Mouse (Mus musculus) retina, postnatal 7 days (tissue): ENCODE results near the gene Cpsf4.
"Not testable (repeated sequence)": the region's sequence is repeated elsewhere in the genome, so short reads cannot be mapped to it uniquely, and the experiment has no call there.

Source experiments
- DNase-seq: peaks from one replicate; pipeline ENCODE4 v3.0.0-alpha.2; 2012; ENCODE audit warnings: low read depth, low spot score

Gene Cpsf4

DNA sequence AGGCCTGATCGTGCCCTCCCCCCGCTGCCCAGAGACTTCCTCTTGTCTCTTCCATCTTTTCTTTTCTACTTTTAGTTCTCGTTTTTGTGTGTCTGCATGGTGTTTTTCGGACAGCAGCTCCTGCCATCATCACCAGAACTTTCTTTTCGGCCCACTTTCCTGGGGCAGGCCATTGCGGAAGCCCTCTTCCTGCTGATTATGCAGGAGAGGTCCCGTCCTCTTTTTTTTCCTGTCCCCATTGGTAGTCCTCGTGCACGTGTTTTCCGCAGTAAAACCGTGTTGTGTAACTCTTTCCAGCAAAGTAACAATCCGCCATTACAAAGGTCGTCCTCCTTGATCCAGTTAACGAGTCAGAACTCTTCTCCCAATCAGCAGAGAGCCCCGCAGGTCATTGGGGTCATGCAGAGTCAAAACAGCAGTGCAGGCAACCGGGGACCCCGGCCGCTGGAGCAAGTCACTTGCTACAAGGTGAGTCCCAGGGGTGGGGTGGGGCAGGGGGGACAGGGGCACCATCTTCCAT, 11.5 kb downstream of the Cpsf4 start:
- DNase-seq, result no peak

DNA sequence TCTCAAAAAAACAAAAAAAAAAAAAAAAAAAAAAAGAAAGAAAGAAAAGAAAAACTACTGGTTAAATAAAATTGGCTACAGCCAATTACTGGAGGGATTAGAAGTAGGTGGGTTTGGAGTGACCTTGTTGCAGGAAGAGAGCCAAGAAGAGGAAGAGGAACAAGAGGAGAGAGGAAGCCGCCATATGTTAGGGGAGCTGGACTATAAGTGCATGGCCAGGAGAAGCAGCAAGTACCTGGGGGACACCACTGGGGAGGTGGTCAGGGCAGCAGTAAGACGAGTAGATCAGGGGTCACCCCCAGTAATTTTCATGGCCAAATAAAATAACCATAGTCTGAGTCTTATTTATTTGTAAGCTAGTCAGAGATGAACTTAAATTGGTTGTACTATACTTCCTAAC, 18.2 kb downstream of the Cpsf4 start:
- no peak for DNase-seq

DNA sequence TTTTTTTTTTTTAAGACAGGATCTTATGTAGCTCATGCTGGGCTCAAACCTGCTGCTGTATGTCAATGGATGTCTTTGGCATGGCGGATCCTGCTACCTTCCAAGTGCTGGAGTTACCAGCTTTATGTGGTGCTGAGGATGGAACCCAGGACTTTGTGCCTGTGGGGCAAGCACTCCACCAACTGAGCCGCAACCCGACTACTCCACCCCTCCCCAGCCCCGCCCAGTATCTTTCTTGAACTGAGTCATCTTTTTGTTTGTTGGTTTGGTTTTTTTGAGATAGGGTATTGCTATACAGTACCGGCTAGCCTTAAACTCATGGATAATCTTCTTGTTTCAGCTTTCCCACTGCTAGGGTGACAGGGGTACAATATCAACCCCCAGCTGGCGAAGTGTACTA, 22.4 kb downstream of the Cpsf4 start:
- DNase-seq, result no peak

DNA sequence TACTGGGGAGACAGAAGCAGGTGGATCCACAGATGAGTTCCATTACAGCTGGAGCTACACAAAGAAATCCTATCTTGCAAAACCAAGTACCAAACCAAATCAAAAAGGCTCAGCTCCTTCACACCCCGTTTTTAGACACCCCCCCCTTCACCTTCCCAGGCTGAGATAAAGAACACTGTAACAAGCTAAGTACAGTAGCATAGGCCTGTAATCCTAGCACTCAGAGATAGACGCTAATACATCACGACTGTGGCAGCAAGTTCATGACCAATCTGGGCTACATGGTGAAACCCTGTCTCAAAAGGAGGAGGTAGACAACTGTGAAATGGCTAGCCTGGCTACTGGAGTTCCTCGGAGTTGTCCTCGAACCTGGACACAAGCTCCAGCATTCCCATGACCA, 23.4 kb downstream of the Cpsf4 start:
- DNase-seq, result no peak

DNA sequence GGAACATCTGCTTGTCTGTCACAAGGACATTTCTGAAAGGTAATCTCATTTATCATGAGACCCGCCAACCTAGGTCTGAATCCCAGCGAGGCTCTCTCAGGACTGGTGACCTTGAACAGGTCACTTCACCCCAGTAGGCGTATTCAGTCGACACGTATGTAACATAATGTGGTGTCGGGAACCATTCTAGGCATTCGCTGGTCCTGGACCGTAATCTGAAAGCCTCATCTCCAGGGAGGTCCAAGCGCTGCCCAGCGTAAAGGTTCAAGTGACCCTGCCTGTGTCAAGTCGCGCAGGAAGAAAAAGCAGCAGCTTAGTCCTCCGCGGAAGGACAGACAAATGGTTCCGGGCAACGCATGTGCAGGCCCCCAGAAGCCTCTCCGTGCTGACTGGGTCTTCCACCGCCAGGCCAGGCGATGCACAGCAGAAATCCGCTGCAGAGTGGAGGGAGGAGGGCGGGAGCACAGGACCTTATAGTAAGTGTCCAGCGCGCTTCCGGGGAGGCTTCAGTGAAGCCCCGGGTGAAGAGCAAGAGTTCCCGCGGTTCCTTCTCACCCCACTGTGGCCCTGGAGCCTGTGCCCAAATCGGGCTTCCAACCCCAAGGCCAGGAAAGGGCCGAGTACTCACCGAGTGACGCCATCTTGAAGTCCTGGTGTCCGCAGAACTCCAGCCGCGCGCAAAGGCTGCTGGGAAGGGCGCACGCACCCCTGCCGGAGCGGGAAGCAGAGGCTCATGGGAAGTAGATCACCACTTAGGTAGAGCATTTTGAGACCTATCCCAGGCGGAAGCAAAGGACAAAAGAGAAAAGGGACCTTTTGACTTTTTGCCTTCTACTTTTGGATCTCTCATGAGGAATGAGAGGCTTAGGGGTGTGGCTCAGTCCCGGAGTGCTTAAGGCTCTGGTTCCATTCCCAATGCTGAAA, 24.1 kb downstream of the Cpsf4 start:
- peak; percentile 83 for DNase-seq

DNA sequence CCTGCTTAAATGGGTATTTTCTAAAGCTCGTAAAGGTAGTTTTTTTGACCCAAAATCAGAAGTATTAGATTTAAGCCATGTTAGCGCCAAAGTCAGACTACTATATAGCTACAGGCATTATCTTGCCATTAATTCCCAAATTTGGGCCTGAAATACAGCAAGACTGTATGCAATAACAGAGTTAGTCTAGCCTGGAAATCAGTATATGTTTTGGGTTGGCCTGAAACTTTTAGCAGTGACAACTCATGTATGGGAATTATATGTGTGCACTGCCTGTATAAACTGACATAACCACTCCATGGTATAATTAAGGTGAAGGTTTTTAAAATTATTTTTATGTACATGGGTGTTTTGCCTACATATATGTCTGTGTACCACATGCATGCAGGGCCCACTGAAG, 24.9 kb downstream of the Cpsf4 start, which contains the start of gene Atp5j2:
Gene Atp5j2 (minus strand): TSS at position 101 of the 400 bp plus-strand sequence.
- DNase-seq, result no peak

DNA sequence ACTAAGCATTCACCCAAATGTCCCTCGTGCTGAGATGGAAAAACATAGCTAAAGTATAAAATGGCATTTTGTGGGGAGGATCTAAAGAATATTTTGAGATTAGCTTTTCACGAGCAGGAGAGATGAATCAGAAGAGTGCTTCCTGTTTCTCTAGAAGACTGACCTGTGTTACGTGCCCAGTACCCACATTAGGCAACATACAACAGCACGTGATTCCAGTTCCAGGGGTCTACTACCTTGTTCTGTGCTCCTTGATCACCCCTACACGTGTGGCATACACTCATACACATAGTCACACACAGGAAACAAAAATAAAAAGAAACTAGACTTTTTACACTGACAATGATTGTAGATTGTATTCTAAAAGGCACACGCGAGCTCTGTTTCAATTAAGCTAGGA, 33.4 kb downstream of the Cpsf4 start:
- no peak for DNase-seq

DNA sequence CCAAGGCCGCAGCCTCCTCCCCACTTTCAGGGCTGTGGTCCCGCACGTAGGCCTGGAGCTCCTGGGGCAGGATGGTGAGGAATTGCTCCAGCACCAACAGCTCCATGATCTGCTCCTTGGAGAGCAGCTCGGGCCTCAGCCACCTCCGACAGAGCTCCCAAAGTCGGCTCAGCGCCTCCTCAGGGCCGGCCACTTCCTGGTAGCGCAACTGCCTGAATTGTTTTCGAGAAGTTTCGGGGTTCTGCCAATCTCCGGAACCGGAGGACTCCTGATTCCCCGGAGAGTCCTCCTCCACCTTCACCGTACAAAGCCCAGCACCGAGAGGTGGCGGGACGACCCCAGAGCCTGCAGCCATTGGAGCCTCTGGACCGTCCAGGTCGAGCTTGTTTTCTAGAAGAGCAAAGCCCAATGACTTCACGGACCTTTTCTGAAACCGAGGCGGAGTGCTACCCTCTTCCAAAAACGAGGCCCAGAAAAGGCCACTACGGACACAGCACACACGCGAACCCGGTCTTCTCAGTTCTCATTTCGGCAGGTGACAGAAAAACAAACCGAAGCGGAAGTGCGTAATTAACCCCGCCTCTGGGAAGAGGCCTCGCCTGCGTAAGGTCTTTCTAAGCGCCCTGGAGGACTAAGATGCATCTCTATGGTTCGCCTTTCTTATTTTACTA, 34.4 kb downstream of the Cpsf4 start, which contains the start of gene Zkscan14:
Gene Zkscan14 (minus strand): TSS at position 548 of the 671 bp plus-strand sequence.
- peak; percentile 70 for DNase-seq

DNA sequence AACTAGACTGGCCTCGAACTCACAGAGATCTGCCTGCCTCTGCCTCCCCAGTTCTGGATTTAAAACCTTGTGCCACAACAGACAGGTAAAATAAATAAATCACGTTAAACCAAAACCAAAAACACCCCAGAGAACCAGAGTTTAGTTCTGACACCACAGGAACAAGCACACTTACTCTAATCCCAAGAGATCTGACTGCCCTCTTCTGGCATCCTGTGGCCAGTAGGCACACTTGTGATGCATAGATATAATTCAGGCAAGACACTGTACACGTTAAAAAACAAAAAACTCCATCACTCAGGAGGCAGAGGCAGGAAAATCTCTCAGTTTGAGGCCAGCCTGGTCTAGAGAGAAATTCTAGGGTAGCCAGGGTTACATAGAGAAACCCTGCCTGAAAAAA, 35.4 kb downstream of the Cpsf4 start:
- no peak for DNase-seq

DNA sequence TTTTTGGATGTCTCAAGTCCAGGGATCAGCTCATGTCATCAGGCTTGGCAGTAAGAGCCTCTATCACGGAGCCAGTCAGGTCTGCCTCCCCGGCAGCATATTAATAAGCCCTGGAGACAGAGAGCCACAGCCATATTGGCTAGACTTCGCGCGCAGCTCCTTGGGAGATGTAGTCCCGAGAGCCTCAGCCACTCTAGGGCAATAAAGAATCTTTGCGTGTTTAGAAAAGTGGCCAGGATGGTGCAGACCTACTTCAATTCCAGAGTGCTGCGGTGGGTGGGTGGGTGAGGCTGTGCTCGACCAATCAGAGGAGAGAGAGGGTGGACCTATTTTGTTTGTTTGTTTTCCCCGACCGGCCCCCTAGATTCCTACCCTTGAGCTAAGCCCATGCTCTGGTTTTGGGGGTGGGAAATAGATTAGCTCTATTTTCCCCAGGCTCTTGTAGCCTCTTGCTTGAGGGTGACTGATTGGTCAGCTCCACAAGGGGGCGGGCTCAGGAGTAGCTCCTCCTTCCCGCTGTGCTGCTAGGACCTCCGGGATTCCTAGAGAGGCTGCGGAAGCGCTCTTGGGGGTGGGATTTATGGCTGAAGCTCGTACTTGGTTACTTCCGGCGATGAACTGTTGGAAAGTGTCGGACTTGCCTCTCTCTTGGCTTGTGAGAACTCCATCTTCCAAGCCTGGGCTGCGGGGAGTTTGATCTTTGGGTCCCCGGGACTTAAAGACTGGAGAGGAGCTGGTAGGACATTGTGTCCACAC, 37.1 kb downstream of the Cpsf4 start, which contains the start of gene Zkscan5:
Gene Zkscan5 (plus strand): TSS at position 627 of the 756 bp plus-strand sequence.
- DNase-seq, result peak; percentile 96

DNA sequence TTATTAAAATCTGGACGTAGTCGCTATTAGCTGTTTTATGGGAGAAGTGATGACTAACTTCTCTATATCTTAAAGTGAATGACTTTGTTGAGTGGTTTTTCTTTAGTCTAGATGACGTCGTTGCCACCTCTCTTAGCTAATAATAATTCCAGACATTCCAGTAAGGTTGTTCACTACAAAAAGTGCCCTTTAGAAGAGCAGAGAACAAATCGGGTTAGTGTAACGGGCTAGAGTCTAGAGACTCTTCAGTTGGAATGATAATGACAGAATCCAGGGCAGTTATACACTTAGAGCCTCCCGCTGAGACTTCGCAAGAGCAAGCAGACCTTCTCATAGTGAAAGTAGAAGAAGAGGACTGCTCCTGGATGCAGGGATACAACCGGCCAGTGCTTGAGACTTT, 38.0 kb downstream of the Cpsf4 start:
- DNase-seq, result no peak

DNA sequence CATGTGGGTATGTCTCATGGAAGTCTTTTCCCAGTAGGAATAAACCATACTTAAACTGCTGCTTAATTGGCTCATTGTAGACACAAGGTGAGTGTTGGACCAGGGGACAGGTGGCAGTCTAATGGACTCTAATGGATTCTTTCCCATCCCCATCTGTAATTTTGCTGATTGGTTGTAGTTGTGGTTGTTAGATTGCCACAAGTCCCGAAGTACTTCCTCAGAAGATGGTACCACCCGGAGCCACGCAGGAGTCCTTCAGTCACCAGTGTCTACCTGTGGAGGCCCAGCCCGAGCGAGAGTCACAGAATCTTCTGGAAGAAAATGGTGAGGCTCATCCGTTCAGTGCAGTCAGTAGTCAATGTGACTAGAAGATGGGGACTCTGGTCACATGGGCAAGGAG, 40.4 kb downstream of the Cpsf4 start:
- DNase-seq, result no peak

DNA sequence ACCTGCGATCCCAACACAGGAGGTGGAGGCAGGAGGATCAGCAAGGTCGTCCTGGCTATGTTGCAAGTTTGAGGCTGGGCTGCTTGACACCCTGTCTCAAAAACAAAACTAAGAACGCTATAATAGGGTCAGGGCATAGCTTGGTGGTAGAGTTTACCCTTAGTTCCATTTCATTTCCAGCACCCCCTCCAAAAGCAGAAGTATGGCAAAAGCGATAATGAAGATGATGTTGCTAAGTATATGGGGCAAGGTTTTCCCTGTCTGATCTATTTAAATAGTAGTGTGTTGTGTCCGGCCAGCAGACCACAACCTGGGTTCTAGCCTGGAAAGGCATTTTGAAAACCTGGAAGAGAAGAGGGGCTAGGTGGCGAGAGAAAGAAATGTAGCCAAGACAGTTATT, 40.9 kb downstream of the Cpsf4 start:
- DNase-seq, result no peak

DNA sequence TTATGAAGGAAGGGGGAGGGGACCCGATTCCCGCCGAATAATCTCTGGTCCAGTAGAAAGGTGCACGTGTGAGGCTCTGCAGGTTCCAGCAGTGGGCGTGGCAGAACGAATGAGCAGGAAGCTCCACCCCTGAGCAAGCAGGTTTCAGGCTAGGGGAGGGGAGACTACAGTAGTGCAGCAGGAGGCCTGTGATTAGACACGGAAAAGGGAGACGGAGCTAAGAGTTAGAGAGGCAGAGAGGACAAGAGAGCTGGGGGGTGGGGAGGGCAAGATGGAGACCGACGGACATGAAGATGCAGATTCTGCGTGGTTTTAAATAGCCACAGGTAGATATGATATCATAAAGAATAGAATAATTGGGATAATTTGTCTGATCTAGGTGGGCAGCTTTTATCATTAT, 41.4 kb downstream of the Cpsf4 start:
- DNase-seq, result not testable (repeated sequence)

DNA sequence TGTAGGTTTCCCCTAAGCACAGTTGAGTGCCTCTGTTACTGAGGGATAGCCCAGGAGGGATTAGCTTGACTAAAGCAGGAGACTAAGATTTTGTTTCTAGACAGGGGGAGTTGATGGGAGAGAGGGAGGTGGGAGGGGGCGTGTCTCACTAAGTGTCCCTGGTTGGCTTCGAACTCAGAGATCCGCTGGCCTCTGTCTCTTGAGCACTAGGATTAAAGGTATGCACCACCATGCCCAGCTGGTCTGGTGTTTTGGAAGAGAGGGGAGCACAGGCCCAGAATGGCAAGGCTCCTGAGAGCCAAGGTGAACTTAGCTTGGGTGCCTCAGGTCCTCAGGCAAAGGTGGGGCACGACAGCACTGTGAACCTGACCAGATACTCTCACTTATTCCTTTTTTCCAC, 44.3 kb downstream of the Cpsf4 start:
- no peak for DNase-seq

DNA sequence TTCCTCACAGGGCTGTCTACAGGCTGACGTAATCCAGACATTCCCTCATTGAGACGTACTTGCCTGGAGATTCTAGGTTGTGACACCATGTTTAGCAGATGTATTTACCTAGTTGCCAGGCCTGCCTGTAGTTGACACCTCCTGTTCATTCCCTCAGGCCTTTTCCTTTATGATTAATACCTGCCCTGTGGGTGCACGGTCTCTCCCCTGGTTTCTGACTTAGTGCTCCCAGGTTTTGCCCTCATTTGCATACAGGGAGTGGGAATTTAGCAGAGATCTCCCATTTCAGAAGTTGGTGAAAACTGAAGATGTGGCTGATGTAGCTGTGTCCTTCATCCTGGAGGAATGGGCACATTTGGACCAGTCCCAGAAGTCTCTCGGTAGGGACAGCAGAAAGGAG, 45.2 kb downstream of the Cpsf4 start:
- no peak for DNase-seq

DNA sequence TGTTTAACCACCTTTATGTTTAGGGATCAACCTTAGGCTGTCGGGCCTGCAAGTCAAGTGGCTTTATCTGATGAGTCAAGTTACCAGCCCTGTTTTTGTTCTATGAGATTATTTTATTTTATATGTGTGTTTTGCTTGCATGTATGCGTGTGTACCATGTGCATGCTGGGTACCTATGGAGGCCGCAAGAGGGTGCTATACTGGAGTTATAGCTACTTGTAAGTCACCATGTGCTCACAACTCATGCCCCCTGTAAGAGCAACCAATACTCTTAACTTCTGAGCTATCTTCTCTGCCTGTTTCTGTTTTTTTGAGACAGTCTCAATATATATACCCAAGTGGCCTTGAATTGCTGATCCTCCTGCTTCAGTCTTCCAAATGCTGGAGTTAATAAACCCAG, 46.5 kb downstream of the Cpsf4 start:
- no peak for DNase-seq

DNA sequence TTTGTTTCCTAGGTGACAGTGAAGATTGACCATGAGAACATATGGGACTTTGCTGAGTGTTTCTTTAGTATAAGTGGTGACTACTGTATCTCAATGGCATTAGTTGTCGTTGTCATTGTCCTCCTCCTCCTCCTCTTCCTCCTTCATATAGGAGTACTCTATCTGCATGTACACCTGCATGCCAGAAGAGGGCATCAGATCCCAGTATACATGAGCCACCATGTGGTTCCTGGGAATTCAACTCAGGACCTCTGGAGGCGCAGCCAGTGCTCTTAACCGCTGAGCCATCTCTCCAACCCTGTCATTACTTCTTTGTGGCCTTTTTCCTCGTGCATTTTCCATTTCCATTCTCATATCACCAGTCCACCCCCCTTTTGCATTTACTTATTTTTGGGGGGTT, 47.7 kb downstream of the Cpsf4 start:
- no peak for DNase-seq

DNA sequence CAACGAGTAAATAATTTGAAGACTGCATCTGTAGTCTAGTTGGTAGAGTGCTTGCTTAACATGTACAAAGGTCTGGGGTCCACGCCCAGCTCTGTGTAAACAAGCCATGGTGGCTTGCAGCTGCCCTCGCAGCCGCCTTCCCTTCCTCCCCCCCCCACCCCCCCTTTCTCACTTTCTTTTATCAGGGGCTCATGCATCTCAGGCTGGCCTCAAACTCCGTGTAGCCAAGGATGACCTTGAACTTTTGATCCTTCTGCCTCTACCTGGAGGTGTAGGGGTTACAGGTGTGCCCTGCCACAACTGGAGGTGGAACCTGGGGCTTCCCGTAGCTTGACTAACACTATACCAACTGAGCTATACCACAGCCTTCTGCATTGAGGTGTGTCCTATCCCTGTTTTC, 50.7 kb downstream of the Cpsf4 start:
- no peak for DNase-seq

DNA sequence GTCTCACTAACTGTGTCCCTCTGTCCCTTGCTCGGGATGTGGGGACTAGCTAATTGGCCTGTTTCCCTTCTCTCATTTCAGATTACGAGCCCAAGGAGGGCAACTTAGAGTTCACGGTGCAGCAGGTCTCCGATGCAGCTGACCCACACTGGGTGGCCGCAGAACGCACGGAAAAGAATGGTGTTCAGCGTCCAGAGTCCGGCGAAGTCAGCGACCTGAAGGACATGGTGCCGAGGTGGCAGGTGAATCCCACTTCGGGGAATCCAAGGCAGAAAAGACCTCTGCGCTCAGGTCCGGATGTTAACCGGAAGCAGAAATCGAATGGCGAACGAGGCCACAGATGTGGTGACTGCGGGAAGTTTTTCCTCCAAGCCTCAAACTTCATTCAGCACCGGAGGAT, 51.2 kb downstream of the Cpsf4 start:
- no peak for DNase-seq

DNA sequence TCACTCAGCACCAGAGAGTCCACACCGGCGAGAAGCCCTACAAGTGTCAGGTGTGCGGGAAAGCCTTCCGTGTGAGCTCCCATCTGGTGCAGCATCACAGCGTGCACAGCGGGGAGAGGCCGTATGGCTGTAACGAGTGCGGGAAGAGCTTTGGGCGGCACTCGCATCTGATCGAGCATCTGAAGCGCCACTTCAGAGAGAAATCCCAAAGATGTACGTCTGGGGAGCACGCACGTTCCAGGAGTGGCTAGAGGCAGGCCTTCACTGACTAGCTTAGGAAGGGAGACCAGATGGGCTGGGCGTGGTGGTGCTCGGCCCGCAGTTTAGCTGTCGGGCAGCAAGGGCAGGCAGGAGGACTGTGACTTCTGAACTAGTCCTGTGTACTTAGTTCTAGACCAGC, 51.7 kb downstream of the Cpsf4 start:
- DNase-seq, result no peak

DNA sequence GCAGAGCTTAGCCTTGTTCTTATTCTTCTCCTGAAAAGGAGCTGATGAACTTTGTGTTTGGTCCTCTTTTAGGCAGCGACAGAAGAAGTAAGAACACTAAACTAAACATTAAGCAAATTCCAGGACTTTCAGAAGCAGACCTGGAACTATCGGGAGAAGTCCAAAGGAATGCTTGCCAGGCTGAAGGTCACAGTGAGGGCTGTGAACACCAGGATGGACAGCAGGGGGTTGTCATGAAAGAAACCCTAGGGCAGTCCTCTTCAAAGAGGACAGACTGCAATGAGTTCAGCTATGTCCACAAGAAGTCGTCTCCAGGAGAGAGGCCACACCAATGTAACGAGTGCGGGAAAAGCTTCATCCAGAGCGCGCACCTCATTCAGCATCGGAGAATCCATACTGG, 53.0 kb downstream of the Cpsf4 start:
- no peak for DNase-seq
